Mouse (Mus musculus): ENCODE results near the gene Spesp1. TPM values are rescaled to one million over a fixed set of nuclear protein-coding genes. Genes with fewer than 3 reads are reported as not detected.

Spesp1 gene
- total RNA-seq (2014; rRNA removed; ENCODE audit: low replicate concordance) (not detected in 2 replicates), polyA plus RNA-seq (2015; fragmentation: Nextera tagmentation; extraction: Ambion mirVana) (not detected in 2 replicates)

GRCm38 (mm10) chr9:62281991-62282390 is at the start of gene Spesp1:
TSS of gene Spesp1 (minus strand) at chr9:62282208.
- Histone ChIP-seq H3K4me1 (ENCODE audit: control insufficient read depth, insufficient read depth) (no peaks in the 10 kb centered on the region), H3K4me2 (ENCODE audit: low read depth, low read length) (no peak within 1 kb of the TSS), H3K36me3 (replicated peaks; ENCODE audit: control insufficient read depth, insufficient read depth, low read length) (no peaks in the 10 kb centered on the region), H3K9ac (replicated peaks; ENCODE audit: low read depth, low read length) (no peak within 1 kb of the TSS), H3K27me3 (ENCODE audit: control insufficient read depth, insufficient read depth, low read length) (no peaks in the 10 kb centered on the region), H3K27ac (ENCODE audit: low read depth) (no peak within 1 kb of the TSS), H3K9me3 (replicated peaks; ENCODE audit: control insufficient read depth, low read length) (no peaks in the 10 kb centered on the region), H3K4me3 (ENCODE audit: low read depth, low read length) (no peak within 1 kb of the TSS)
- 77% methylated on average over 27 of the region's 27 CpGs for WGBS
- ATAC-seq (ENCODE audit: insufficient read depth, low read depth) = no peak
- no peak for TF ChIP-seq CTCF (IDR thresholded peaks at IDR 0.05; ENCODE audit: low read depth)
- TF ChIP-seq EP300 (IDR thresholded peaks at IDR 0.05; ENCODE audit: low read depth) = no peak
- no peak for DNase-seq (ENCODE audit: low spot score)

- ATAC-seq (ENCODE audit: insufficient read depth, low read depth) (no peak), DNase-seq (ENCODE audit: low spot score) (no peak)
- no peak overlapping the region for H3K27ac ChIP-seq (ENCODE audit: low read depth)
- no peaks in the 10 kb centered on the region for H3K27me3 ChIP-seq (ENCODE audit: control insufficient read depth, insufficient read depth, low read length)
- 79% methylated on average over 3 of the region's 3 CpGs for WGBS
- no peaks in the 10 kb centered on the region for H3K4me1 ChIP-seq (ENCODE audit: control insufficient read depth, insufficient read depth)
- no peak overlapping the region for H3K9ac ChIP-seq (replicated peaks; ENCODE audit: low read depth, low read length)
- H3K4me3 ChIP-seq (ENCODE audit: low read depth, low read length) = no peak overlapping the region
- TF ChIP-seq EP300 (IDR thresholded peaks at IDR 0.05; ENCODE audit: low read depth) (no peak), CTCF (IDR thresholded peaks at IDR 0.05; ENCODE audit: low read depth) (no peak)
- H3K9me3 ChIP-seq (replicated peaks; ENCODE audit: control insufficient read depth, low read length) = no peaks in the 10 kb centered on the region
- H3K36me3 ChIP-seq (replicated peaks; ENCODE audit: control insufficient read depth, insufficient read depth, low read length) = no peaks in the 10 kb centered on the region
- no peak overlapping the region for H3K4me2 ChIP-seq (ENCODE audit: low read depth, low read length)
Measured at GRCm38 (mm10) chr9:62325965-62326364, 44.0 kb upstream of the Spesp1 start.

GRCm38 (mm10) chr9:62323816-62324215 is 41.8 kb upstream of the Spesp1 start:
- DNase-seq (ENCODE audit: low spot score) (no peak), ATAC-seq (ENCODE audit: insufficient read depth, low read depth) (no peak)
- no peak overlapping the region for H3K27ac ChIP-seq (ENCODE audit: low read depth)
- H3K4me1 ChIP-seq (ENCODE audit: control insufficient read depth, insufficient read depth) = no peaks in the 10 kb centered on the region
- 61% methylated on average over 1 of the region's 1 CpGs for whole genome bisulfite sequencing
- TF ChIP-seq CTCF (IDR thresholded peaks at IDR 0.05; ENCODE audit: low read depth) (no peak), EP300 (IDR thresholded peaks at IDR 0.05; ENCODE audit: low read depth) (no peak)
- no peak overlapping the region for H3K4me2 ChIP-seq (ENCODE audit: low read depth, low read length)
- no peaks in the 10 kb centered on the region for H3K36me3 ChIP-seq (replicated peaks; ENCODE audit: control insufficient read depth, insufficient read depth, low read length)
- H3K27me3 ChIP-seq (ENCODE audit: control insufficient read depth, insufficient read depth, low read length) = no peaks in the 10 kb centered on the region
- no peak overlapping the region for H3K9ac ChIP-seq (replicated peaks; ENCODE audit: low read depth, low read length)
- H3K4me3 ChIP-seq (ENCODE audit: low read depth, low read length) = no peak overlapping the region
- H3K9me3 ChIP-seq (replicated peaks; ENCODE audit: control insufficient read depth, low read length) = no peaks in the 10 kb centered on the region

- no peak for TF ChIP-seq EP300 (IDR thresholded peaks at IDR 0.05; ENCODE audit: low read depth)
- TF ChIP-seq CTCF (IDR thresholded peaks at IDR 0.05; ENCODE audit: low read depth) = no peak
- no peak for ATAC-seq (ENCODE audit: insufficient read depth, low read depth)
- Histone ChIP-seq H3K9ac (replicated peaks; ENCODE audit: low read depth, low read length) (no peak overlapping the region), H3K36me3 (replicated peaks; ENCODE audit: control insufficient read depth, insufficient read depth, low read length) (no peaks in the 10 kb centered on the region), H3K27ac (ENCODE audit: low read depth) (no peak overlapping the region), H3K27me3 (ENCODE audit: control insufficient read depth, insufficient read depth, low read length) (no peaks in the 10 kb centered on the region), H3K4me2 (ENCODE audit: low read depth, low read length) (no peak overlapping the region), H3K9me3 (replicated peaks; ENCODE audit: control insufficient read depth, low read length) (no peaks in the 10 kb centered on the region), H3K4me3 (ENCODE audit: low read depth, low read length) (no peak overlapping the region), H3K4me1 (ENCODE audit: control insufficient read depth, insufficient read depth) (no peaks in the 10 kb centered on the region)
- DNase-seq (ENCODE audit: low spot score) = no peak
- WGBS = 79% methylated on average over 4 of the region's 4 CpGs
Measured at GRCm38 (mm10) chr9:62318729-62319128, 36.7 kb upstream of the Spesp1 start.

GRCm38 (mm10) chr9:62315556-62315955 is 33.5 kb upstream of the Spesp1 start:
- no peak for TF ChIP-seq CTCF (IDR thresholded peaks at IDR 0.05; ENCODE audit: low read depth)
- TF ChIP-seq EP300 (IDR thresholded peaks at IDR 0.05; ENCODE audit: low read depth) = no peak
- Histone ChIP-seq H3K4me2 (ENCODE audit: low read depth, low read length) (no peak overlapping the region), H3K27ac (ENCODE audit: low read depth) (no peak overlapping the region), H3K9me3 (replicated peaks; ENCODE audit: control insufficient read depth, low read length) (no peaks in the 10 kb centered on the region), H3K27me3 (ENCODE audit: control insufficient read depth, insufficient read depth, low read length) (no peaks in the 10 kb centered on the region), H3K4me3 (ENCODE audit: low read depth, low read length) (no peak overlapping the region), H3K9ac (replicated peaks; ENCODE audit: low read depth, low read length) (no peak overlapping the region), H3K36me3 (replicated peaks; ENCODE audit: control insufficient read depth, insufficient read depth, low read length) (no peaks in the 10 kb centered on the region), H3K4me1 (ENCODE audit: control insufficient read depth, insufficient read depth) (no peaks in the 10 kb centered on the region)
- ATAC-seq (ENCODE audit: insufficient read depth, low read depth) (no peak), DNase-seq (ENCODE audit: low spot score) (no peak)
- 81% methylated on average over 6 of the region's 6 CpGs for WGBS

- Histone ChIP-seq H3K9ac (replicated peaks; ENCODE audit: low read depth, low read length) (no peak overlapping the region), H3K9me3 (replicated peaks; ENCODE audit: control insufficient read depth, low read length) (no peaks in the 10 kb centered on the region), H3K27ac (ENCODE audit: low read depth) (no peak overlapping the region), H3K27me3 (ENCODE audit: control insufficient read depth, insufficient read depth, low read length) (no peaks in the 10 kb centered on the region), H3K4me3 (ENCODE audit: low read depth, low read length) (no peak overlapping the region), H3K4me2 (ENCODE audit: low read depth, low read length) (no peak overlapping the region), H3K36me3 (replicated peaks; ENCODE audit: control insufficient read depth, insufficient read depth, low read length) (no peaks in the 10 kb centered on the region), H3K4me1 (ENCODE audit: control insufficient read depth, insufficient read depth) (no peaks in the 10 kb centered on the region)
- ATAC-seq (ENCODE audit: insufficient read depth, low read depth) = no peak
- 36% methylated on average over 1 of the region's 1 CpGs for WGBS
- no peak for TF ChIP-seq EP300 (IDR thresholded peaks at IDR 0.05; ENCODE audit: low read depth)
- no peak for TF ChIP-seq CTCF (IDR thresholded peaks at IDR 0.05; ENCODE audit: low read depth)
- DNase-seq (ENCODE audit: low spot score) = no peak
Measured at GRCm38 (mm10) chr9:62296891-62297290, 14.9 kb upstream of the Spesp1 start.
